Comparison of ENCODE assay signal across 10 mouse cellular contexts in the genomic region with DNA sequence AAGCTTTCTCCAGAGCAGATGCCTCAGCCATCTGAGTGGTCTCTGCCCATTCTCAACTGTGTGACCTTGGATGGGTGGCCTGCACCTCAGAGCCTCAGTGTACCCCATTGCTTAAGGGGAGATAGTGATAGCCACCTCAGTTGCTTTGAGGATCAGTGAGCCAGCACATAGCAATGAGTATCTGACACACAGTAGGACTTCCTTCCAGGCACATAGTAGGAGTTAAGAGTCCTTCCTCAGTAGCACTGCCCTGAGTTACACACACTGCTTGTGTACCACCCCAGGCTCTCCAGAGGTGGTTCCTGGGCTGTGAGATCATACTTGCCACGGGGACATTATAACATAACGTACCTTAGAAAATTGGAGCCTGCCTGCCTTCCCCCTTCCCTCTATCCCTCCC. TPM values are rescaled to one million over a fixed set of nuclear protein-coding genes. Genes with fewer than 3 reads are reported as not detected.
A peak's percentile ranks its signal among the peaks of the same experiment; 100 is the strongest.
DNase-seq lines count a peak whose midpoint lies in the region; ATAC-seq lines count a peak whose summit lies in the region.
"Had no signal": no experiment of that assay in that cellular context is flagged by ENCODE, and none has a peak within 500 bp of the region (broad histone marks: within the 10 kb centered on the region; RNA-seq: fewer than 3 reads in every experiment).

No protein-coding gene starts in this region.

- H3K9ac ChIP-seq in heart, embryonic 12.5 days, result peak overlapping the region; percentile 52; the same call in 1 of the 2 replicates
- H3K9ac ChIP-seq in lung, embryonic 15.5 days, result no peak overlapping the region
- H3K9ac ChIP-seq in embryonic facial prominence, embryonic 15.5 days, result no peak overlapping the region
- H3K9ac ChIP-seq in midbrain, embryonic 16.5 days (ENCODE audit: low read depth, low read length), result no peak overlapping the region

- no peaks in the 10 kb centered on the region for H3K36me3 ChIP-seq in heart, embryonic 12.5 days
- H3K36me3 ChIP-seq in lung, embryonic 15.5 days, result no peaks in the 10 kb centered on the region
- no peaks in the 10 kb centered on the region for H3K36me3 ChIP-seq in embryonic facial prominence, embryonic 15.5 days
- no peaks in the 10 kb centered on the region for H3K36me3 ChIP-seq in midbrain, embryonic 16.5 days (ENCODE audit: control insufficient read depth, insufficient read depth, low read length)

- H3K27me3 ChIP-seq in heart, embryonic 12.5 days (replicated peaks), result no peaks in the 10 kb centered on the region
- H3K27me3 ChIP-seq in lung, embryonic 15.5 days, result no peaks in the 10 kb centered on the region
- H3K27me3 ChIP-seq in embryonic facial prominence, embryonic 15.5 days, result no peaks in the 10 kb centered on the region
- no peaks in the 10 kb centered on the region for H3K27me3 ChIP-seq in midbrain, embryonic 16.5 days (ENCODE audit: control insufficient read depth, insufficient read depth, low read depth, low read length)

- peaks cover 51% of the 10 kb centered on the region for H3K4me1 ChIP-seq in heart, embryonic 12.5 days (replicated peaks)
- peaks cover 18% of the 10 kb centered on the region for H3K4me1 ChIP-seq in lung, embryonic 15.5 days
- peaks cover 19% of the 10 kb centered on the region for H3K4me1 ChIP-seq in embryonic facial prominence, embryonic 15.5 days
- H3K4me1 ChIP-seq in midbrain, embryonic 16.5 days (ENCODE audit: control insufficient read depth, insufficient read depth, low read length), result peaks cover 2% of the 10 kb centered on the region; the same call in 1 of the 2 replicates

- peak overlapping the region; percentile 76 for H3K27ac ChIP-seq in heart, embryonic 12.5 days (ENCODE audit: poor library complexity, severe bottlenecking)
- H3K27ac ChIP-seq in lung, embryonic 15.5 days, result no peak overlapping the region
- H3K27ac ChIP-seq in embryonic facial prominence, embryonic 15.5 days (replicated peaks), result 0 out of 2 replicates have a peak overlapping the region, but pooled peaks have one; percentile 31
- no peak overlapping the region for H3K27ac ChIP-seq in midbrain, embryonic 16.5 days (ENCODE audit: low read length)

- H3K4me3 ChIP-seq in heart, embryonic 12.5 days, result no peak overlapping the region
- H3K4me3 ChIP-seq in lung, embryonic 15.5 days, result no peak overlapping the region
- H3K4me3 ChIP-seq in embryonic facial prominence, embryonic 15.5 days (replicated peaks), result no peak overlapping the region
- H3K4me3 ChIP-seq in midbrain, embryonic 16.5 days (ENCODE audit: low read depth, low read length), result no peak overlapping the region

- peak overlapping the region; percentile 52; the same call in 1 of the 2 replicates for H3K4me2 ChIP-seq in heart, embryonic 12.5 days
- H3K4me2 ChIP-seq in lung, embryonic 15.5 days, result peak overlapping the region; percentile 54; the same call in 1 of the 2 replicates
- H3K4me2 ChIP-seq in embryonic facial prominence, embryonic 15.5 days (replicated peaks), result peak overlapping the region; percentile 49
- H3K4me2 ChIP-seq in midbrain, embryonic 16.5 days (ENCODE audit: low read length), result no peak overlapping the region

- ATAC-seq in heart, embryonic 12.5 days (ENCODE audit: insufficient number of reproducible peaks, low FRiP score), result no peak; the same call in 1 of the 2 replicates
- ATAC-seq in lung, embryonic 15.5 days (ENCODE audit: borderline replicate concordance, extremely low read depth, low FRiP score, low TSS enrichment), result no peak
- ATAC-seq in embryonic facial prominence, embryonic 15.5 days (ENCODE audit: insufficient number of reproducible peaks, low FRiP score, low TSS enrichment, low read depth), result no peak
- ATAC-seq in midbrain, embryonic 16.5 days, result 0 out of 2 replicates have a peak, but pooled peaks have one; percentile 48
- ATAC-seq: forebrain, embryonic 14.5 days; inflammation-experienced regulatory T-cells, adult 6 months had no signal

- no peak for DNase-seq in heart, postnatal 4 days
- no peak for DNase-seq in lung, postnatal 36 days
- no peak for DNase-seq in right cerebral cortex, postnatal 36 days (ENCODE audit: low spot score in 2 of 2)
- DNase-seq in cerebellum, adult 9-10 months, result no peak

- 83% methylated on average over 2 of the region's 2 CpGs for WGBS in heart, embryonic 12.5 days
- 63% methylated on average over 2 of the region's 2 CpGs for WGBS in lung, embryonic 15.5 days
- 41% methylated on average over 2 of the region's 2 CpGs for WGBS in embryonic facial prominence, embryonic 15.5 days
- 79% methylated on average over 2 of the region's 2 CpGs for WGBS in midbrain, embryonic 16.5 days

- H3K9me3 ChIP-seq in heart, embryonic 12.5 days (replicated peaks), result no peaks in the 10 kb centered on the region
- no peaks in the 10 kb centered on the region for H3K9me3 ChIP-seq in lung, embryonic 15.5 days
- no peaks in the 10 kb centered on the region for H3K9me3 ChIP-seq in embryonic facial prominence, embryonic 15.5 days (replicated peaks)
- H3K9me3 ChIP-seq in midbrain, embryonic 16.5 days (replicated peaks; ENCODE audit: control insufficient read depth, low read length, poor library complexity, severe bottlenecking), result no peaks in the 10 kb centered on the region

RNA-seq across cellular contexts. Expression of a gene that starts 19.3 kb away (rescaled TPM):
- polyA plus RNA-seq in heart, embryonic 12.5 days (2016; fragmentation: Nextera tagmentation; extraction: Ambion mirVana), result 0.14 and 0.26 TPM in 2 replicates
- total RNA-seq in heart, postnatal 4 days (2021), result under 1 TPM in 1 of 2 experiments, not detected in 1; 0.33 TPM
- 0.10 TPM in 1 of 2 replicates, not detected in the other for polyA plus RNA-seq in lung, embryonic 15.5 days (2015; fragmentation: Nextera tagmentation; extraction: Ambion mirVana)
- polyA plus RNA-seq in embryonic facial prominence, embryonic 15.5 days (2015; fragmentation: Nextera tagmentation; extraction: Ambion mirVana), result 0.09 TPM in 1 of 2 replicates, not detected in the other
- 0.07 TPM in 1 of 2 replicates, not detected in the other for polyA plus RNA-seq in midbrain, embryonic 16.5 days (2015; fragmentation: Nextera tagmentation; extraction: Ambion mirVana)
- polyA plus RNA-seq: forebrain, embryonic 14.5 days; inflammation-experienced regulatory T-cells, adult 6 months had no signal

Comparison
In these comparisons a context has a peak if more than half of its experiments do, and no peak if none do; other contexts are left out.
1. H3K27ac ChIP-seq: peak in heart, embryonic 12.5 days (single experiment) and embryonic facial prominence, embryonic 15.5 days (single experiment); none in lung, embryonic 15.5 days (single experiment) and midbrain, embryonic 16.5 days (single experiment).